16 mouse cellular contexts compared by ENCODE assay signal in genomic region chr11:68049261-68050165, GRCm38 (mm10).
DNase-seq lines count a peak whose midpoint lies in the region; ATAC-seq lines count a peak whose summit lies in the region.
"Had no signal": no experiment of that assay in that cellular context is flagged by ENCODE, and none has a peak within 500 bp of the region (broad histone marks: within the 10 kb centered on the region; RNA-seq: fewer than 3 reads in every experiment).

No protein-coding gene starts in this region.

- WGBS in hindbrain, embryonic 15.5 days: 38% methylated on average over 17 of the region's 17 CpGs

- no peaks in the 10 kb centered on the region for H3K36me3 ChIP-seq in hindbrain, embryonic 15.5 days
- H3K36me3 ChIP-seq: embryonic facial prominence, embryonic 12.5 days; heart, embryonic 12.5 days; limb, embryonic 13.5 days had no signal

- peak; percentile 68 for ATAC-seq in hindbrain, embryonic 15.5 days (ENCODE audit: low FRiP score, low read depth)
- ATAC-seq: lung, postnatal 0 days had no signal

- H3K27me3 ChIP-seq in hindbrain, embryonic 15.5 days: no peaks in the 10 kb centered on the region
- H3K27me3 ChIP-seq: embryonic facial prominence, embryonic 12.5 days; heart, embryonic 12.5 days; limb, embryonic 13.5 days had no signal

- H3K4me3 ChIP-seq in hindbrain, embryonic 15.5 days: no peak overlapping the region
- H3K4me3 ChIP-seq: embryonic facial prominence, embryonic 12.5 days; heart, embryonic 12.5 days; limb, embryonic 13.5 days; myocyte had no signal

- peaks cover 14% of the 10 kb centered on the region; the same call in 1 of the 2 replicates for H3K4me1 ChIP-seq in hindbrain, embryonic 15.5 days (replicated peaks)

- H3K4me2 ChIP-seq in hindbrain, embryonic 15.5 days: 0 out of 2 replicates have a peak overlapping the region, but pooled peaks have one; percentile 1
- H3K4me2 ChIP-seq: embryonic facial prominence, embryonic 12.5 days; heart, embryonic 12.5 days; limb, embryonic 13.5 days had no signal

- DNase-seq in cerebellum, postnatal 14 days: peak; percentile 26 to 39
- no peak for DNase-seq in cerebellum, adult 18-20 months
- DNase-seq in left cerebral cortex, postnatal 4 days: peak; percentile 47
- DNase-seq in left cerebral cortex, postnatal 36 days (ENCODE audit: low spot score in 2 of 2): no peak
- DNase-seq in adipocyte (ENCODE audit: low spot score): peak; percentile 83
- DNase-seq in left cerebral cortex, postnatal 14 days (ENCODE audit: low spot score in 2 of 2): no peak
- no peak for DNase-seq in right cerebral cortex, adult 2 months (ENCODE audit: low spot score in 2 of 2)
- DNase-seq: B cell, adult 2 months; gastrocnemius, postnatal 10 days had no signal

- no peak overlapping the region for H3K9ac ChIP-seq in hindbrain, embryonic 15.5 days
- H3K9ac ChIP-seq: embryonic facial prominence, embryonic 12.5 days; heart, embryonic 12.5 days; limb, embryonic 13.5 days had no signal

- intact Hi-C loops in left cerebral cortex, postnatal 4 days (cut with DNase I): no loop called here
- intact Hi-C loops in left cerebral cortex, postnatal 36 days (cut with DNase I): no loop called here
- intact Hi-C loops in left cerebral cortex, postnatal 14 days (cut with DNase I): no loop called here

- H3K9me3 ChIP-seq in hindbrain, embryonic 15.5 days: no peaks in the 10 kb centered on the region
- H3K9me3 ChIP-seq: embryonic facial prominence, embryonic 12.5 days; G1E; heart, embryonic 12.5 days; limb, embryonic 13.5 days had no signal

- peak overlapping the region; percentile 37; the same call in 1 of the 2 replicates for H3K27ac ChIP-seq in hindbrain, embryonic 15.5 days (replicated peaks)
- H3K27ac ChIP-seq: embryonic facial prominence, embryonic 12.5 days; limb, embryonic 13.5 days had no signal

Comparison
In these comparisons a context has a peak if more than half of its experiments do, and no peak if none do; other contexts are left out.
1. DNase-seq: peak in cerebellum, postnatal 14 days (2 of 2), left cerebral cortex, postnatal 4 days (single experiment) and adipocyte (single experiment); none in cerebellum, adult 18-20 months (0 of 2), left cerebral cortex, postnatal 36 days (0 of 2), left cerebral cortex, postnatal 14 days (0 of 2) and right cerebral cortex, adult 2 months (0 of 2).